Mouse (Mus musculus): ENCODE measurements around the gene Ciapin1.

DNA sequence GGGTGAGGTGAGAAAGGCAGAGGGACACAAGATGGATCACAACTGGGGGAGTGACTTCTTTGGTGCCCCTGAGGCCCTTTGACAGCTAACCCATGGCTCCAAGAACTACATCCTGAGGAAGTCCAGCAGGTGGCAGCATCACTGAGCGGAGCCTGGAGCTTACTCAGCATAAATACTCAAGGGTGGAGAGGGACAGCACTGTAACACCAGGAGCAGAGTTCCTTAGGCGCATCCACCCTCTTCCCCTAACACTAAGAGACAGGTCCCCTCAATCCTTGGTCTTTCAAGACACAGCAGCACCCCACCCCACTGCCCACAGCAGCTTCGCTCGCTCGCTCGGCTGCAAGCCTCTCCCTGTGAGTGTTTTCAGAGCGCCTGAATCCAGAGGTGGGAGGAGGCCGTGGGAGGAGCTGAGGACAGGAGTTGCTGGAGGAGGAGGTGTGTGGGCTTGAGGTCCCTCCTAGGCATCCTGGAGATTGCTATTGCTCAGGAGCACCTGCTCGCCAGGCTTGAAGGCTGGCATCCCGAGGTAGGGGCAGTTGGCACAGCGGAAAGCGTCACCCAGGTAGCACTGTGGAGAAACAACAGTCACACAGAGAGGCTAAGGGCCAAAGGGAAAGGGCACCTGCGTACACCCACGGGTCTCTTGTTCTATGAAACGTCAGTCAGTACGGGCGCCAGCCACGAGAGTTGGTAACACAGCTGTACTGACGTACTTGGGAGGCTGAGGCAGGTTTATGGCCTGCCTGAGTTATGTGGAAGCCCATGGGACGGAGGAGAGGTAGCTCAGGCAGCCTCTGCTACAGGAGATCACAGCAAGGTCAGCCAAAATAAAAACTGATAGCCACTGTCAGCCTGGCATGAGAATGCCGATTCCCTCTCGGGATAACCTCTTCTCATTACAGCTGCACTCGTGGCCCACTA is 15.3 kb downstream of the Ciapin1 start:
- TF ChIP-seq CTCF (IDR thresholded peaks at IDR 0.05; ENCODE audit: extremely low read depth, insufficient read depth, low read length) (peak; percentile 75), POLR2A (IDR thresholded peaks at IDR 0.05; ENCODE audit: extremely low read depth, insufficient read depth, low read length) (no peak)
